Mouse (Mus musculus) embryonic fibroblast, embryonic 13.5 days (primary cell): ENCODE measurements around the gene Gm30302.

Experiments
- CTCF ChIP-seq: IDR thresholded peaks from 2 replicates; pipeline ENCODE4 v1.5.1; 2011; ENCODE audit warnings: mild to moderate bottlenecking, control low read depth, low read length, moderate library complexity, borderline replicate concordance; ENCODE audit not compliant: insufficient read depth
- POLR2A ChIP-seq: IDR thresholded peaks from 2 replicates; pipeline ENCODE4 v1.6.1; 2011; ENCODE audit warnings: low read depth, mild to moderate bottlenecking, control low read depth, low read length, moderate library complexity

- TF ChIP-seq CTCF (no peak), POLR2A (no peak)
Measured at GRCm38 (mm10) chr13:49846751-49847150, 48.0 kb upstream of the Gm30302 start.
